ENCODE assay signal across 24 mouse cellular contexts in genomic region chr2:32075368-32075767, GRCm38 (mm10). TPM values are rescaled to one million over a fixed set of nuclear protein-coding genes. Genes with fewer than 3 reads are reported as not detected.
DNase-seq lines count a peak whose midpoint lies in the region; ATAC-seq and TF ChIP-seq lines count a peak whose summit lies in the region.
"Had no signal": no experiment of that assay in that cellular context is flagged by ENCODE, and none has a peak within 500 bp of the region (broad histone marks: within the 10 kb centered on the region; RNA-seq: fewer than 3 reads in every experiment).

No protein-coding gene starts in this region.

- H3K9me3 ChIP-seq in heart, embryonic 16.5 days (replicated peaks; ENCODE audit: control insufficient read depth, low read length): no peaks in the 10 kb centered on the region
- no peaks in the 10 kb centered on the region for H3K9me3 ChIP-seq in ES-Bruce4 (replicated peaks; ENCODE audit: control insufficient read depth, insufficient read depth, low read length, poor library complexity, severe bottlenecking)
- H3K9me3 ChIP-seq: embryonic facial prominence, embryonic 12.5 days; forebrain, embryonic 13.5 days; hindbrain, embryonic 15.5 days; intestine, embryonic 15.5 days had no signal

- H3K4me3 ChIP-seq in heart, embryonic 16.5 days (ENCODE audit: low read length): no peak overlapping the region
- no peak overlapping the region for H3K4me3 ChIP-seq in liver, adult 2 months (ENCODE audit: insufficient read depth, low read depth, low read length)
- H3K4me3 ChIP-seq in ES-Bruce4 (ENCODE audit: low read depth, low read length): no peak overlapping the region
- H3K4me3 ChIP-seq: embryonic facial prominence, embryonic 12.5 days; erythroblast, embryonic 14.5 days; forebrain, embryonic 13.5 days; hindbrain, embryonic 15.5 days; intestine, embryonic 15.5 days; layer of hippocampus, adult 2 months had no signal

- no peak overlapping the region; the same call in 1 of the 2 replicates for H3K4me2 ChIP-seq in heart, embryonic 16.5 days (ENCODE audit: low read depth, low read length)
- H3K4me2 ChIP-seq: embryonic facial prominence, embryonic 12.5 days; forebrain, embryonic 13.5 days; hindbrain, embryonic 15.5 days; intestine, embryonic 15.5 days; liver, embryonic 11.5 days; lung, embryonic 14.5 days; midbrain, embryonic 11.5 days had no signal

- no peak for TF ChIP-seq CTCF in liver, adult 2 months (IDR thresholded peaks at IDR 0.05; ENCODE audit: low read depth, low read length)
- TF ChIP-seq CTCF in ES-Bruce4 (IDR thresholded peaks at IDR 0.05; ENCODE audit: low read depth, low read length): no peak

- peak overlapping the region; percentile 43 for H3K9ac ChIP-seq in heart, embryonic 16.5 days (ENCODE audit: low read length)
- H3K9ac ChIP-seq in liver, adult 2 months (ENCODE audit: low read depth, low read length): no peak overlapping the region
- no peak overlapping the region for H3K9ac ChIP-seq in ES-Bruce4 (ENCODE audit: low read depth, poor library complexity, severe bottlenecking)
- H3K9ac ChIP-seq: embryonic facial prominence, embryonic 12.5 days; forebrain, embryonic 13.5 days; hindbrain, embryonic 15.5 days; intestine, embryonic 15.5 days; lung, embryonic 14.5 days had no signal

- DNase-seq in heart, postnatal 36 days: no peak
- peak; percentile 61 for DNase-seq in liver, adult 2 months (ENCODE audit: extremely low read depth, low read depth, low spot score)
- no peak for DNase-seq in liver
- DNase-seq in kidney, postnatal 14 days: peak; percentile 33
- no peak for DNase-seq in B cell, adult 2 months
- DNase-seq: adrenal gland, postnatal 25 days; cerebellum, adult 11 months; cerebellum, postnatal 10 days; left cerebral cortex, postnatal 4 days; lung, embryonic 14.5 days; lung, postnatal 36 days; retina, postnatal 1 day had no signal

- H3K27me3 ChIP-seq in heart, embryonic 16.5 days (ENCODE audit: control insufficient read depth, insufficient read depth, low read length): no peaks in the 10 kb centered on the region
- no peaks in the 10 kb centered on the region for H3K27me3 ChIP-seq in liver, adult 2 months (ENCODE audit: control insufficient read depth, insufficient read depth, low read length)
- H3K27me3 ChIP-seq in ES-Bruce4 (ENCODE audit: control insufficient read depth, insufficient read depth, low read length, poor library complexity, severe bottlenecking): no peaks in the 10 kb centered on the region
- H3K27me3 ChIP-seq: embryonic facial prominence, embryonic 12.5 days; forebrain, embryonic 13.5 days; hindbrain, embryonic 15.5 days; intestine, embryonic 15.5 days had no signal

- WGBS in heart, embryonic 16.5 days: 65% methylated on average over 7 of the region's 7 CpGs
- WGBS in liver, adult 2 months: 60% methylated on average over 7 of the region's 7 CpGs

- intact Hi-C loops in heart, postnatal 36 days (cut with DNase I): no loop called here

- ATAC-seq in heart, embryonic 16.5 days (replicated peaks; ENCODE audit: extremely low read depth, insufficient read depth, low FRiP score): no peak
- no peak for ATAC-seq in granulocyte monocyte progenitor cell, adult 5-6 weeks (replicated peaks; ENCODE audit: poor library complexity, severe bottlenecking)
- ATAC-seq: forebrain, embryonic 13.5 days had no signal

- peak overlapping the region; percentile 86 for H3K27ac ChIP-seq in heart, embryonic 16.5 days (ENCODE audit: low read length)
- no peak overlapping the region for H3K27ac ChIP-seq in liver, adult 2 months (replicated peaks; ENCODE audit: insufficient read depth, low read depth, low read length)
- 0 out of 2 replicates have a peak overlapping the region, but pooled peaks have one; percentile 16 for H3K27ac ChIP-seq in ES-Bruce4 (ENCODE audit: insufficient read depth, low read length)
- H3K27ac ChIP-seq: embryonic facial prominence, embryonic 12.5 days; forebrain, embryonic 13.5 days; hindbrain, embryonic 15.5 days; intestine, embryonic 15.5 days; layer of hippocampus, adult 2 months; stomach, postnatal 0 days had no signal

- peaks cover 43% of the 10 kb centered on the region for H3K4me1 ChIP-seq in heart, embryonic 16.5 days (ENCODE audit: control insufficient read depth, insufficient read depth, low read length)
- H3K4me1 ChIP-seq in liver, adult 2 months (ENCODE audit: control insufficient read depth, insufficient read depth, low read length): peaks cover 18% of the 10 kb centered on the region
- H3K4me1 ChIP-seq in ES-Bruce4 (ENCODE audit: control insufficient read depth, insufficient read depth, low read length): peaks cover 13% of the 10 kb centered on the region
- H3K4me1 ChIP-seq: forebrain, embryonic 13.5 days; hindbrain, embryonic 15.5 days had no signal

- TF ChIP-seq EP300 in ES-Bruce4 (IDR thresholded peaks at IDR 0.05; ENCODE audit: insufficient read depth, low read depth, low read length): 0 out of 2 replicates have a peak, but pooled peaks have one; percentile 21

- peaks cover 5% of the 10 kb centered on the region; the same call in 1 of the 2 replicates for H3K36me3 ChIP-seq in heart, embryonic 16.5 days (ENCODE audit: control insufficient read depth, insufficient read depth)
- no peaks in the 10 kb centered on the region for H3K36me3 ChIP-seq in liver, adult 2 months (ENCODE audit: control insufficient read depth, insufficient read depth, low read length)
- H3K36me3 ChIP-seq in ES-Bruce4 (ENCODE audit: control insufficient read depth, insufficient read depth, low read length, poor library complexity, severe bottlenecking): no peaks in the 10 kb centered on the region
- H3K36me3 ChIP-seq: embryonic facial prominence, embryonic 12.5 days; hindbrain, embryonic 15.5 days; intestine, embryonic 15.5 days had no signal

- no peak for TF ChIP-seq POLR2A in liver, adult 2 months (IDR thresholded peaks at IDR 0.05; ENCODE audit: extremely low read depth, insufficient read depth, low read length)
- no peak for TF ChIP-seq POLR2A in ES-Bruce4 (IDR thresholded peaks at IDR 0.05; ENCODE audit: insufficient read depth, low read length)

- no peaks in the 10 kb centered on the region for H3K79me2 ChIP-seq in liver, adult 2 months (ENCODE audit: control insufficient read depth, insufficient read depth, low read length)

RNA-seq across cellular contexts. Expression of gene Fam78a, which starts 9.3 kb away (rescaled TPM):
- 27.6 and 30.1 TPM in 2 replicates for polyA plus RNA-seq in heart, embryonic 16.5 days (2015; fragmentation: Nextera tagmentation; extraction: Ambion mirVana)
- 10 to 100 TPM; 14.3 to 15.8 TPM for total RNA-seq in heart, postnatal 36 days (2021)
- total RNA-seq in liver, adult 2 months (2014; rRNA removed): 0.37 and 0.40 TPM in 2 replicates
- polyA plus RNA-seq in liver, adult 2 months (2012; rRNA removed): 0.54 and 0.87 TPM in 2 replicates
- 1.6 and 3.0 TPM in 2 replicates for polyA plus RNA-seq in ES-Bruce4 (2011; ENCODE audit: insufficient read depth, insufficient read length, low read depth, missing spikeins)
- 10.9 and 11.9 TPM in 2 replicates for total RNA-seq in granulocyte monocyte progenitor cell, adult 5-6 weeks (2014; fragmentation: Nextera tagmentation)
- 6.5 and 8.6 TPM in 2 replicates for total RNA-seq in granulocyte monocyte progenitor cell, adult 5-6 weeks (2017)

RNA-seq across cellular contexts. Expression of gene Plpp7, which starts 20.0 kb away (rescaled TPM):
- 19.7 and 21.4 TPM in 2 replicates for polyA plus RNA-seq in heart, embryonic 16.5 days (2015; fragmentation: Nextera tagmentation; extraction: Ambion mirVana)
- 10 to 100 TPM; 24.7 to 32.1 TPM for total RNA-seq in heart, postnatal 36 days (2021)
- total RNA-seq in liver, adult 2 months (2014; rRNA removed): 0.34 and 0.37 TPM in 2 replicates
- polyA plus RNA-seq in liver, adult 2 months (2012; rRNA removed): 1.3 and 2.3 TPM in 2 replicates
- polyA plus RNA-seq in ES-Bruce4 (2011; ENCODE audit: insufficient read depth, insufficient read length, low read depth, missing spikeins): 1.2 TPM in 1 of 2 replicates, not detected in the other
- total RNA-seq in granulocyte monocyte progenitor cell, adult 5-6 weeks (2014; fragmentation: Nextera tagmentation): 2.6 TPM in 1 of 2 replicates, not detected in the other
- total RNA-seq in granulocyte monocyte progenitor cell, adult 5-6 weeks (2017): 0.56 and 0.77 TPM in 2 replicates

Comparison
In these comparisons a context has a peak if more than half of its experiments do, and no peak if none do; other contexts are left out.
1. DNase-seq: peak in liver, adult 2 months (single experiment) and kidney, postnatal 14 days (single experiment); none in heart, postnatal 36 days (0 of 2), liver (single experiment) and B cell, adult 2 months (0 of 2).
2. RNA of gene Plpp7, which starts 20.0 kb away (total RNA-seq): 24.7 to 32.1 TPM in heart, postnatal 36 days; 0.56 to 2.6 TPM in granulocyte monocyte progenitor cell, adult 5-6 weeks and 0.34 to 0.37 TPM in liver, adult 2 months; every median in the first group is over 4 times any median in the second.